Mouse (Mus musculus): ENCODE results near the gene Spen. TPM values are rescaled to one million over a fixed set of nuclear protein-coding genes. Genes with fewer than 3 reads are reported as not detected.

Gene Spen
- polyA plus RNA-seq, 1 experiment from 2014 or later, result 12.1 TPM

DNA sequence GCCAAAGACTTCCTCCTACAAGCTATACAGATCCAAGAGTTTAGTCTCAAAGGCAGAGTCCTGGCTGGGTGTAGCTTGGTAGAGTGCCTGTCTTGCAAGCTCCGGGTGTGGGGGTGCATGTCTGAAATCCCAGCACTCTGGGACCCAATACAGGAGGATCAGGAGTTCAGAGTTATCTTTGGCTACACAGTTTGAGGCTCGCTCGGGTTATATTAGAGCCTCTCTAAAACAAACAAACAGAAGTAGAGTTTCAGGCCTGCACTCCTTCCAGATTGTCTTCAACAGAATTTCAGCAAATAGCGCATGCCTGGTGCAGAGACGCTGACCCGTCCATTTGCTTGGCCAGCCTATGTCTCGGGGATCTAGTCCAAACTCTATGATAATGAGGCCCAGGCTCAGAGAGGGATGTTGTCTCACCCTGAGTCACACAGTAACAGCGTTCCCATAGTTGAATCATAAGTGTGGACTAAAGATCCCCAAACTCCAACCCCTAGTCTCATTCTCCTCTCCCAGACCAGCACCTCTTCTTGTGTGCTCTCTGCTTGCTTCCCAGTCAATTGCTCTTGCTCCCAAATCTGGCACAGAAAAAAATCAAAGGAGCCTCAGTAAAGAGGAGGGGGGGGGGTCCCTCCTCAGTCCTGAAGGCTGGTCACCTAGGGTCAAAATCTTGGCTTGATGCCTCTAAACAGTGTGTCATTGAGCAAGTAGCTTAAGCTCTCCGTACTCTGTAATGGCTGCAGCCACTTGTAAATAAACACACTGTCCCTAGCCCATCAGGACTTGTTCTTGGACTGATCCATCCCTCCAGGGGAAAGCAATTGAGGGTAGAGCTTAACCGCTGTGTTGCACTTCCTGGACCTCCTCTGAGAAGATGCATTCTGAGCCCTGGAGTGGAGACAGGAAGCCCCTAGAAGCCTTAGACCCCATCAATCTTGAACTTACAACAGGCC is 111.3 kb downstream of the Spen start:
- Histone ChIP-seq H3K4me3 (no peak overlapping the region), H3K36me3 (replicated peaks) (no peaks in the 10 kb centered on the region), H3K9me3 (no peaks in the 10 kb centered on the region), H3K27ac (replicated peaks) (no peak overlapping the region), H3K4me1 (peaks cover 22% of the 10 kb centered on the region), H3K27me3 (replicated peaks; ENCODE audit: low read depth, poor library complexity, severe bottlenecking) (peaks cover 62% of the 10 kb centered on the region)
- 74% methylated on average over 10 of the region's 10 CpGs for WGBS
- no peak for DNase-seq (ENCODE audit: low spot score)

DNA sequence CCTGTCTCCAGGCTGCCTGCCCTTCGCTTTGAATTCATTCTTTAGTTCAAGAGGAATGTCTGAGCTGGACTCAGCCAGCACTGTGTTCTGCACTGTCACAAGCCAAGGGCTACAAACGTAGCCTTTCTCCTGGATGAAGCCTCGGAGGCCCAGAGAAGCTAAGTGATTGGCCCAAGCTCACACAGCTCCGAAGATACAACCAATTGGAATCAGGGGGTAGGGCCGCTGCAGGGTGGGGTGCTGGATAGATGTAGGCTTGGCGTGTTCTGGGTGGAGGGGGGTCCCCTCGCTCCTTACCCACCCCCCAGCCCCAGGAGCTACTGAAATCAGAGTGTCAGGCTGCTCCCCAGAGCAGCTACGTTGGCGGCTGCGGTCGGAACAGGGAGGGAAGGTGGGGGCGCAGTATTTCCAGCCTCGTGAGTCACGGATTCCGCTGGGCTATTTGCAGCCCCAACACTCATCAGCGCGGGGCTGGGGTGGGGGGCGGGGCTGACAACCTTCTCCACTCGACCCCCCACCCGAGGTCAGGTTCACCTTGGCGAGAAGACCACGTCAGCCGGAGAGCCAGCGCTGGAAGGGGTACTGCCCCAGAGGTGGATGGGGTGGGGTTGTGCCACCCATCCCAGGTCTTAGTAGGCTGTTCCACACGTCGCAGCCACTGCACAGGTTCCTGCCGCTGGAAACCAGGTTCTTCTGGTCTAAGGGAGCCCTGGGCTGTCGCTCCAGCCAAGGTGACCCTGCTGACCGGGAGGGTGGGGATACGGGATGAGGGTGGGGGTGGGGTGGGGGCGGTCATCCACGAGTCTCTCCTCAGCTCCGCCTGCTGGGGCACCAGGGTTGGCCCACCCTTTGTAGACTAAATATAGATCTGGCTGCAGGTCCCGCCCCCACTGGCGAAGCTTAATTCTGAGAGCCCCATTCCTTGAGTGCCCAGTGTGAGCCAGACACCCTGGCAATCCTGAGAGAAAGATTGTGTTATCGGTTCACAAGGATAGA is 112.6 kb downstream of the Spen start:
- peak; percentile 50 for DNase-seq (ENCODE audit: low spot score)
- WGBS, result 5% methylated on average over 36 of the region's 36 CpGs
- Histone ChIP-seq H3K9me3 (no peaks in the 10 kb centered on the region), H3K4me3 (peak overlapping the region; percentile 59), H3K4me1 (peaks cover 33% of the 10 kb centered on the region), H3K27me3 (replicated peaks; ENCODE audit: low read depth, poor library complexity, severe bottlenecking) (peaks cover 74% of the 10 kb centered on the region), H3K36me3 (replicated peaks) (no peaks in the 10 kb centered on the region), H3K27ac (replicated peaks) (peak overlapping the region; percentile 44)

DNA sequence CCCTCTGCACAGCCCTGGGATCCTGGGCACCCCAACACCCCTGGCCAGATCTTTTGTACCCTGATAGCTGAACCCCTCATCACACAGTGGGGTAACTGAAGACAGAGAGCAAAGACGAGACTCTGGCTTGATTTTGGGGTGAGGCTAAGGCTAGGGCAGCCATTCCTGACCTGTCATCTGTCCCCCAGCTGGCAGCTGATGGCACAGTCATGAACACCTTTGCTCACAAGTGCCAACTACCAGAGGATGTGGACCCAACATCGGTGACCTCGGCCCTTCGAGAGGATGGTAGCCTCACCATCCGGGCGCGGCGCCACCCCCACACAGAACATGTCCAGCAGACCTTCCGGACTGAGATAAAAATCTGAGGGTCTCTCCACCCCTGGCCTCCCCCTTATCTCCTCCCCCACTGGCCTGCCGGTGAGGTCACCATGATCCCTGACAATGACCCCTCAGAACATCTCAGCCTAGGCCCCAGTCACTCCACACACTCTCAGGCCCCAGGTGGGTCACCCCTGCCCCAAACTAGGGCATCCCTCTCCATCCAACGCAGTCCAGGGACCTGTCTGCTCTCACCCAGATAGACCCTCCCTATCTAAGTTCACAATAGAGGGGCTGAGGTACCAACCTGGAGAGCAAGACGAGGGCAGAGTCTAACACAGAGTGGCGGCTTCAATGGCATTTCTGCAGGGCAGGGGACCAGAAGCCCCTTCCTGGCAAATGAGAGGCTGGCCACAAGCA is 114.5 kb downstream of the Spen start:
- Histone ChIP-seq H3K27me3 (replicated peaks; ENCODE audit: low read depth, poor library complexity, severe bottlenecking) (peaks cover 79% of the 10 kb centered on the region), H3K4me3 (no peak overlapping the region), H3K27ac (replicated peaks) (no peak overlapping the region), H3K4me1 (peaks cover 46% of the 10 kb centered on the region), H3K9me3 (no peaks in the 10 kb centered on the region), H3K36me3 (replicated peaks) (no peaks in the 10 kb centered on the region)
- WGBS, result 86% methylated on average over 13 of the region's 13 CpGs
- no peak for DNase-seq (ENCODE audit: low spot score)

DNA sequence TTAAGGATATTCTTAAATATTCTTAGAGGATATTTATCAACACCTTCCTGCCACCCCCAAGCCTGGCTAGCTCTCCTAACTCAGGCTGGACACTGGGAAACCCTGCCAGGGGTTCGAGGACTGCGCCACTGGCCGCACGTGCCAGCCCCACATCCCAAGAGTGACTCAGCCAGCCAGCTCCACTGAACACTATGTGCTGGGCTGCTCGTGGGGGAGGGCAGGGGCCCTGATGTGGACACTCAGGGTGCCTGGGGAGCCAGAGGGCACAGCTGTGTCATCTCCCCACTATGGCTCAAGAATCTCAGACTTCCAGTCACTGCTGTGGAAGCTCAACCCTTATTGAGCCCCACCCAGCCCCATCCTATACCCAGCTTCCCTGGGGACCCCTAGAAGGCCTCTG is 115.1 kb downstream of the Spen start:
- peaks cover 46% of the 10 kb centered on the region for H3K4me1 ChIP-seq
- H3K9me3 ChIP-seq, result no peaks in the 10 kb centered on the region
- peaks cover 78% of the 10 kb centered on the region for H3K27me3 ChIP-seq (replicated peaks; ENCODE audit: low read depth, poor library complexity, severe bottlenecking)
- no peak for DNase-seq (ENCODE audit: low spot score)
- no peaks in the 10 kb centered on the region for H3K36me3 ChIP-seq (replicated peaks)
- 84% methylated on average over 5 of the region's 5 CpGs for WGBS
- H3K4me3 ChIP-seq, result no peak overlapping the region
- no peak overlapping the region for H3K27ac ChIP-seq (replicated peaks)

DNA sequence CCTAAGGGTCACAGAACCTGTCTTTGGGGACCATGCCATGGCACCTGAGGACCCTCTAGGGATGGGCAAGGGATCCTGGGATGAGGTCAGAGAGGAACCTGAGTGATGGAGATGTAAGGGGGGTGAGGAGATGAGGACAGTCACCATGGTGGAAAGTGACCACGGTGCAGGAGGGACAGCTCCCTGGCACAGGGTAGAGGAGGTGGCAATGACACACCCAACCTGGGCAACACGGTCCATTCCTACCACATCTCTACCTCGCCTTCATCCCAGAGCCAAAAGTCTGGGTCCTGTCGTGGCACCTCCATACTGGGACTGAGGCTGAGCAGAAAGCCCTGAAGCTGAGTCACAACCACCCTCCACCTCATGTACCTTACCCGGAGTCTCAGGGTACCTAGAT is 115.6 kb downstream of the Spen start:
- Histone ChIP-seq H3K4me3 (no peak overlapping the region), H3K36me3 (replicated peaks) (no peaks in the 10 kb centered on the region), H3K9me3 (no peaks in the 10 kb centered on the region), H3K27me3 (replicated peaks; ENCODE audit: low read depth, poor library complexity, severe bottlenecking) (peaks cover 74% of the 10 kb centered on the region), H3K27ac (replicated peaks) (no peak overlapping the region), H3K4me1 (peaks cover 46% of the 10 kb centered on the region)
- 85% methylated on average over 5 of the region's 5 CpGs for WGBS
- DNase-seq (ENCODE audit: low spot score), result no peak

DNA sequence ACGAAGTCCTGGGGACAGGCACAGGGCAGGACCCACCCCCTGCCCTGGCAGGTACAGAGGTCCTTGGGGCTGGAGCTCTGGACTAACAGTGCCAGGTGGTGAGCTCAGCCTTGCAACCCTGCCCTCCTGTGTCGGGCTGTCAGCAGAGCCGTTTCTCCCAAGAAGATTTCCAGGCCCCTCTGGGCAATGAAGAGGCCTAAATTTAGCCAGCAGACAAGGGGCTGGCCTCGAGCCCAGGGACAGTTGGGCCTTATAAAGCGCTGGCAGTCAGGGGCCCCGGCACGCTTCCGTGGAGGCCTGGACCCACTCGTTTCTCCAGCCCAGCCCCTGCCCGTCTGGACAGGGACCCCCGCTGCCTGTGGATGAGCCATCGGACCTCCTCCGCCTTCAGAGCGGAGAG is 117.0 kb downstream of the Spen start:
- 74% methylated on average over 14 of the region's 14 CpGs for WGBS
- H3K27ac ChIP-seq (replicated peaks), result 0 out of 2 replicates have a peak overlapping the region, but pooled peaks have one; percentile 32
- H3K4me1 ChIP-seq, result peaks cover 41% of the 10 kb centered on the region
- H3K4me3 ChIP-seq, result no peak overlapping the region
- H3K27me3 ChIP-seq (replicated peaks; ENCODE audit: low read depth, poor library complexity, severe bottlenecking), result peaks cover 60% of the 10 kb centered on the region
- H3K9me3 ChIP-seq, result no peaks in the 10 kb centered on the region
- no peak for DNase-seq (ENCODE audit: low spot score)
- H3K36me3 ChIP-seq (replicated peaks), result no peaks in the 10 kb centered on the region

DNA sequence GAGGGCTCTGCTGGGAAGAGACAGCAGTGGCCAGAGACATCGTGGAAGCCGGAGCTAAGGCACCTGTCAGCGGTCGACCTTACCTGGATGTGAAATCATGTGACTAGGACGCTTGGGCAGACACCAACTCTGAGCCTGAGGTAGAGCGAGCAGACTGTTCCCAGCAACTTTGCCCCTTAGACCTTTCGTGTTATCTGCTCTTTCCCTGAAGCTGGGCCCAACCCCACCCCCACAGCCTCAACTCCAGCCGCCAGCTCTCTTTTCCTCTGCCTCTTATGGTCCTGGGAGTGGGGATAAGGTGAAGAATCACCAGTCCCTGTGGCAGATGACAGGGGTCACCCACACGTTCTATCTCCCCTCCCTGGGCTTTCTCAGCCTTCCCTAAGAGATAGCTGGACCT is 117.5 kb downstream of the Spen start:
- H3K9me3 ChIP-seq, result no peaks in the 10 kb centered on the region
- no peak overlapping the region for H3K27ac ChIP-seq (replicated peaks)

DNA sequence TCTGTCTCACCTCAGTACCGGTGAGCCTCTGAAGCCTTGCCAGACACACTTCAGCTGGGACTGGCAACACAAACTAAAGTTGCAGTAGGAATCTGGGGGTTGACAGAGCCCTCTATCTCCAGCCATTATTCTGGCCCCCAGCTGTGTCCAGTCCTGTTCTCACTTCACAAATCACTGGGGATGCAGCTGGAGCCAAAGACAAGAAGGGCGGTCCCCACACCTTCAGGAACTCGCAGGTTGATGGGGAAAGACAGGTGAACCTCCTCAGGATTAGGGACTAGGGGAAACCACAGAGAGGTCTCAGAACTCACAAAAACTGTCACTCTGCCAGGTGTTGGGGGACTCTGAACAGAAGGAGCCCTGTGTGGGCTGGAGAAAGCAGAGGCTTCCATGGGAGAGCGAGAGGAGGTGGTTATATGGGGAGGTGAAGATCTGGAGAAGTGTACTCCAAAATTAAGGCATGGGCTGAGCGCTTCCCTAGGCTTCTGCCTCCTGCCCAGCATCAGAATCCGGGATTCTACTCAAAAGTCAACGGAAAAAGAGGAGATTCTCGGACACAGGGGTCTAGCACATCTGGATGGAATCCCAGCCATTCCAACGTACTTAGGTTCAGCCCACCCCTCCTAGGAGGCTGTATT is 118.1 kb downstream of the Spen start, which contains the start of gene Hspb7:
TSS of gene Hspb7 (plus strand) at position 588 of the 638 bp plus-strand sequence.
- WGBS, result 64% methylated on average over 9 of the region's 9 CpGs
- H3K27ac ChIP-seq (replicated peaks), result 0 out of 2 replicates have a peak within 1 kb of the TSS, but pooled peaks have one; percentile 32

More for the DNA sequence above, 117.5 kb downstream of the Spen start:
- 49% methylated on average over 9 of the region's 9 CpGs for WGBS
- Histone ChIP-seq H3K27me3 (replicated peaks; ENCODE audit: low read depth, poor library complexity, severe bottlenecking) (peaks cover 55% of the 10 kb centered on the region), H3K36me3 (replicated peaks) (no peaks in the 10 kb centered on the region), H3K4me3 (no peak overlapping the region), H3K4me1 (peaks cover 36% of the 10 kb centered on the region)
- DNase-seq (ENCODE audit: low spot score), result no peak

DNA sequence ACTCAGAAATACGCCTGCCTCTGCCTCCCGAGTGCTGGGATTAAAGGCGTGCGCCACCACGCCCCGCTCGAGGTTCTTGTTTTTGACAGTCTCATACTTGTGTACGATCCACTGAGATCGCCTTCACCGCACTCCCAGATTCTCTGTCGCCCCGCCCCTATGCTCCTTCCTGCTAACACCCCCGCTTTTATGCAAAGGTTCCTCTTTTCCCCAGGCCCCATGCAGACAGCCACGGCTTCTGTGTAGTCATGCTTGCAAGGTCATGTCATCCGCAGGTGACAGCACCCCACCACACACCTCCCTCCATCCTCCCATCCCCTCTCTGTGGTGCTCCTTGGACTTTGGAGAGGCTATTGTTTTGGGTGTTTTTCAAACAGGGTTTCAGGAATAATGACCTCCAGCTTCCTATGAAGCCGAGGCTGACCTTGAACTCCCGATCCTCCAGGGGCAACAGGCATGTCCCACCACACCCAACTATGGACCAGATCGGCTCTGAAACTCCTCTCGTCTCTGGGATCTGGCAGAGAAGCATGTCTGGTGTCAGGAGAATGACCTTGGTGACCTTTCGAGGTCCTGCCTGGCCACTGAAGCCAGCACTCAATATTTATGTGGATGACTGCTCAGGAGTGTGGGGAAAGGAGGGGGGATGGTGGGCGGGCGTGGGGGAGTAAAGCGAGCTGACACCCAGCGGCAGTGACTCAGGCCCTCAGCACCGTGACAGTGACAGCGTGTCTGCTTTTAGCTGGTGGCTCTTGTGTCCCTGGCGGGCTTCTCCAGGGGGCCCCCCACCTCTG is 118.8 kb downstream of the Spen start:
- no peaks in the 10 kb centered on the region for H3K36me3 ChIP-seq (replicated peaks)
- 69% methylated on average over 27 of the region's 27 CpGs for WGBS
- no peaks in the 10 kb centered on the region for H3K9me3 ChIP-seq
- no peak overlapping the region for H3K4me3 ChIP-seq
- H3K4me1 ChIP-seq, result peaks cover 24% of the 10 kb centered on the region
- no peak for DNase-seq (ENCODE audit: low spot score)
- peaks cover 42% of the 10 kb centered on the region for H3K27me3 ChIP-seq (replicated peaks; ENCODE audit: low read depth, poor library complexity, severe bottlenecking)
- H3K27ac ChIP-seq (replicated peaks), result no peak overlapping the region

More for the DNA sequence above, 118.1 kb downstream of the Spen start, which contains the start of gene Hspb7:
- peaks cover 30% of the 10 kb centered on the region for H3K4me1 ChIP-seq
- H3K36me3 ChIP-seq (replicated peaks), result no peaks in the 10 kb centered on the region
- H3K27me3 ChIP-seq (replicated peaks; ENCODE audit: low read depth, poor library complexity, severe bottlenecking), result peaks cover 49% of the 10 kb centered on the region
- H3K9me3 ChIP-seq, result no peaks in the 10 kb centered on the region
- DNase-seq (ENCODE audit: low spot score), result no peak
- H3K4me3 ChIP-seq, result no peak within 1 kb of the TSS
